Mouse (Mus musculus) megakaryocyte, embryonic 14.5 days (primary cell): ENCODE data around the gene Acot4.
"Not testable (repeated sequence)": the region's sequence is repeated elsewhere in the genome, so short reads cannot be mapped to it uniquely, and the experiment has no call there.

Source experiments
- FLI1 ChIP-seq: IDR thresholded peaks from 2 replicates; pipeline ENCODE4 v1.6.1; 2012; ENCODE audit warnings: low read length, inconsistent platforms, mixed read lengths
- GATA1 ChIP-seq: IDR thresholded peaks from 3 replicates; pipeline ENCODE4 v1.6.1; 2012; ENCODE audit warnings: mixed read lengths, low read length, inconsistent platforms, borderline replicate concordance

DNA sequence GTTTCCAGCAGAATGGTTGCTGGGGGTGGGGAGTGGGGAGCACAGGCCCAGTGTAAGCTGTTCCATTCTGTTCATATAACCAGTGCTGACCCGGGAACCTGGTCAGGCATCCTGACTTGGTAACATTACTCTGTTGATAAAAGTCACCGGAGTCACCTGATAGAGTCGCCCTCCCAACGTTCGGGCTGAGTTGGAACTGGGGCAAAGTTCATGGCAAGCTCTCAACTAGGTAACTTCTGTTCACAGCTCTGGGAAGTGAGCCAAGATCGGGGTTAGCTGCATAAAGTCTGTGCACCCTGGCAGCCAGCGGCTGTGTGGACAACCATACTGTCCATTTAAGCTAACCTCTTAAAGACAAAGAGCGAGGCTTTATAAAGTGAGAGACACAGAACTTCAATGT, 38.9 kb upstream of the Acot4 start:
- TF ChIP-seq GATA1, FLI1: not testable (repeated sequence)
